Mouse (Mus musculus): ENCODE data around the gene Adap1.
A peak's percentile ranks its signal among the peaks of the same experiment; 100 is the strongest.

DNA sequence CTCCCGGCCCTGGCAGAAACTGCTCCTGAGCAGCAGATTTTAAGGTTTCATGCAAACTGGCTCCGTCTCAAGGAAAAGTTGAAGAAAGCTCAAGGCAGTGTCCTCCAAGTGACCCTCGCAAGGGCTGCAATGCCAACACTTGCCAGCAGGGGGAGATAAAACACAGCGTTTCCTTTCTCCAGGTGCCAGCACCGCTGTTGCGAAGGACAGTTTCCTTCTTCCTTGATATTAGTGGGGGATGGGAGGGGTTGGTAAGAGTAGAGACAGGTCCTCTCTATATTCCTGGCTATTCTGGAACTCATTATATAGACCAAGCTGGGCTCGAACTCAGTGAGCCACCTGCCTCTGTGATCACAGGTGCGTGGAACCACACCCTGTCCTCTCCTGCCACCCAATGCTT lies 6.3 kb upstream of the Adap1 start:
- no peak for TF ChIP-seq EP300 (IDR thresholded peaks at IDR 0.05; ENCODE audit: low read depth)
- peak; percentile 98 for TF ChIP-seq CTCF (IDR thresholded peaks at IDR 0.05; ENCODE audit: low read depth)
